Comparison of ENCODE assay signal across 30 mouse cellular contexts in genomic region chr5:107706262-107706661, GRCm38 (mm10). TPM values are rescaled to one million over a fixed set of nuclear protein-coding genes. Genes with fewer than 3 reads are reported as not detected.
A peak's percentile ranks its signal among the peaks of the same experiment; 100 is the strongest.
DNase-seq lines count a peak whose midpoint lies in the region; ATAC-seq and TF ChIP-seq lines count a peak whose summit lies in the region.
"Had no signal": no experiment of that assay in that cellular context is flagged by ENCODE, and none has a peak within 500 bp of the region (broad histone marks: within the 10 kb centered on the region; RNA-seq: fewer than 3 reads in every experiment).

No protein-coding gene starts in this region.

- no peak for TF ChIP-seq EP300 in lung, postnatal 0 days (IDR thresholded peaks at IDR 0.05)

- H3K9me3 ChIP-seq in intestine, postnatal 0 days (ENCODE audit: control insufficient read depth), result no peaks in the 10 kb centered on the region
- no peaks in the 10 kb centered on the region for H3K9me3 ChIP-seq in intestine, embryonic 15.5 days
- H3K9me3 ChIP-seq in lung, postnatal 0 days (ENCODE audit: low read length), result no peaks in the 10 kb centered on the region
- H3K9me3 ChIP-seq: embryonic facial prominence, embryonic 10.5 days; embryonic facial prominence, embryonic 13.5 days; forebrain, embryonic 12.5 days; forebrain, embryonic 15.5 days; heart, embryonic 15.5 days had no signal

- H3K4me3 ChIP-seq in intestine, postnatal 0 days (ENCODE audit: low read depth, low read length), result no peak overlapping the region
- H3K4me3 ChIP-seq in intestine, embryonic 15.5 days (replicated peaks), result no peak overlapping the region
- H3K4me3 ChIP-seq in lung, postnatal 0 days (ENCODE audit: low read depth, low read length), result no peak overlapping the region
- H3K4me3 ChIP-seq in lung, adult 2 months (replicated peaks; ENCODE audit: extremely low read depth, low read depth, low read length), result no peak overlapping the region
- H3K4me3 ChIP-seq: embryonic facial prominence, embryonic 10.5 days; embryonic facial prominence, embryonic 13.5 days; erythroblast, embryonic 14.5 days; forebrain, embryonic 12.5 days; forebrain, embryonic 15.5 days; heart, embryonic 12.5 days; heart, embryonic 15.5 days had no signal

- H3K4me2 ChIP-seq in intestine, postnatal 0 days (replicated peaks; ENCODE audit: low read depth), result no peak overlapping the region
- no peak overlapping the region for H3K4me2 ChIP-seq in intestine, embryonic 15.5 days (replicated peaks)
- no peak overlapping the region for H3K4me2 ChIP-seq in lung, postnatal 0 days (replicated peaks; ENCODE audit: low read depth, low read length)
- H3K4me2 ChIP-seq: embryonic facial prominence, embryonic 13.5 days; forebrain, embryonic 12.5 days; forebrain, embryonic 15.5 days; heart, embryonic 12.5 days; heart, embryonic 15.5 days; hindbrain, embryonic 14.5 days had no signal

- no peak for TF ChIP-seq CTCF in intestine, postnatal 0 days (IDR thresholded peaks at IDR 0.05; ENCODE audit: low read depth)
- TF ChIP-seq CTCF in lung, postnatal 0 days (IDR thresholded peaks at IDR 0.05), result no peak
- TF ChIP-seq CTCF in lung, adult 2 months (IDR thresholded peaks at IDR 0.05; ENCODE audit: insufficient read depth, low read length), result no peak

- H3K9ac ChIP-seq in intestine, postnatal 0 days (ENCODE audit: low read depth, low read length), result no peak overlapping the region
- H3K9ac ChIP-seq in intestine, embryonic 15.5 days, result no peak overlapping the region
- no peak overlapping the region for H3K9ac ChIP-seq in lung, postnatal 0 days (replicated peaks; ENCODE audit: low read depth)
- H3K9ac ChIP-seq: embryonic facial prominence, embryonic 13.5 days; forebrain, embryonic 12.5 days; forebrain, embryonic 15.5 days; heart, embryonic 12.5 days; heart, embryonic 15.5 days; hindbrain, embryonic 14.5 days had no signal

- no peak for TF ChIP-seq POLR2A in lung, adult 2 months (IDR thresholded peaks at IDR 0.05; ENCODE audit: borderline replicate concordance, extremely low read depth, low read depth, low read length)

- no peaks in the 10 kb centered on the region for H3K36me3 ChIP-seq in intestine, postnatal 0 days (ENCODE audit: control insufficient read depth, insufficient read depth)
- no peaks in the 10 kb centered on the region for H3K36me3 ChIP-seq in intestine, embryonic 15.5 days
- H3K36me3 ChIP-seq in lung, postnatal 0 days (ENCODE audit: insufficient read depth, low read length), result no peaks in the 10 kb centered on the region
- H3K36me3 ChIP-seq: embryonic facial prominence, embryonic 10.5 days; embryonic facial prominence, embryonic 13.5 days; forebrain, embryonic 12.5 days; forebrain, embryonic 15.5 days; heart, embryonic 12.5 days; heart, embryonic 15.5 days had no signal

- 54% methylated on average over 1 of the region's 1 CpGs for WGBS in intestine, postnatal 0 days
- 64% methylated on average over 1 of the region's 1 CpGs for WGBS in intestine, embryonic 15.5 days
- 65% methylated on average over 1 of the region's 1 CpGs for WGBS in lung, postnatal 0 days
- WGBS in lung, adult 2 months, result 75% methylated on average over 1 of the region's 1 CpGs

- ATAC-seq in intestine, postnatal 0 days, result peak; percentile 47; the same call in 1 of the 2 replicates
- ATAC-seq in intestine, embryonic 15.5 days, result no peak; the same call in 1 of the 2 replicates
- peak; percentile 39 for ATAC-seq in lung, postnatal 0 days
- ATAC-seq in megakaryocyte, adult 5-6 weeks (ENCODE audit: poor library complexity, severe bottlenecking), result peak; percentile 46
- ATAC-seq: CD4-positive, CD25-positive, alpha-beta regulatory T cell, adult 4 months; forebrain, embryonic 15.5 days; hindbrain, postnatal 0 days had no signal

- DNase-seq in lung, postnatal 0 days (ENCODE audit: low spot score), result peak; percentile 13
- no peak for DNase-seq in lung, adult 2 months
- DNase-seq in frontal cortex, postnatal 36 days (ENCODE audit: low spot score in 2 of 2), result no peak
- DNase-seq: adrenal gland, postnatal 14 days; cerebellum, adult 11 months; cerebellum, adult 2 months; cerebellum, adult 9-11 months; cerebellum, postnatal 25 days; embryo, embryonic 11 days; gastrocnemius, postnatal 10 days; gastrocnemius, postnatal 36 days; heart, adult 18-20 months; heart, postnatal 14 days; heart, postnatal 4 days had no signal

- H3K4me1 ChIP-seq in intestine, postnatal 0 days (replicated peaks; ENCODE audit: control insufficient read depth, insufficient read depth, low read length), result no peaks in the 10 kb centered on the region
- no peaks in the 10 kb centered on the region; the same call in 1 of the 2 replicates for H3K4me1 ChIP-seq in intestine, embryonic 15.5 days (replicated peaks)
- H3K4me1 ChIP-seq in lung, postnatal 0 days (ENCODE audit: insufficient read depth, low read depth, low read length), result no peaks in the 10 kb centered on the region
- H3K4me1 ChIP-seq in lung, adult 2 months (ENCODE audit: control insufficient read depth, insufficient read depth, low read length), result no peaks in the 10 kb centered on the region
- H3K4me1 ChIP-seq: embryonic facial prominence, embryonic 10.5 days; embryonic facial prominence, embryonic 13.5 days; forebrain, embryonic 12.5 days; forebrain, embryonic 15.5 days; heart, embryonic 12.5 days; heart, embryonic 15.5 days had no signal

- H3K27ac ChIP-seq in intestine, postnatal 0 days (ENCODE audit: low read depth, low read length), result no peak overlapping the region
- H3K27ac ChIP-seq in intestine, embryonic 15.5 days, result no peak overlapping the region
- no peak overlapping the region for H3K27ac ChIP-seq in lung, postnatal 0 days (ENCODE audit: low read length)
- H3K27ac ChIP-seq: embryonic facial prominence, embryonic 10.5 days; embryonic facial prominence, embryonic 13.5 days; forebrain, embryonic 12.5 days; forebrain, embryonic 15.5 days; heart, embryonic 15.5 days; hindbrain, embryonic 14.5 days; hindbrain, postnatal 0 days had no signal

- 0 out of 2 replicates have a peak, but pooled peaks cover 2% of the 10 kb centered on the region for H3K27me3 ChIP-seq in intestine, postnatal 0 days (replicated peaks; ENCODE audit: control insufficient read depth, insufficient read depth, low read length)
- H3K27me3 ChIP-seq in intestine, embryonic 15.5 days (replicated peaks), result no peaks in the 10 kb centered on the region
- H3K27me3 ChIP-seq in lung, postnatal 0 days (replicated peaks; ENCODE audit: insufficient read depth, low read length), result 0 out of 2 replicates have a peak, but pooled peaks cover 5% of the 10 kb centered on the region
- H3K27me3 ChIP-seq: forebrain, embryonic 12.5 days; forebrain, embryonic 15.5 days had no signal

RNA-seq across cellular contexts. Expression of gene Gfi1, which starts 19.6 kb away (rescaled TPM):
- 0.37 and 0.38 TPM in 2 replicates for polyA plus RNA-seq in intestine, postnatal 0 days (2015; fragmentation: Nextera tagmentation; extraction: Ambion mirVana)
- 1.2 and 2.2 TPM in 2 replicates for polyA plus RNA-seq in intestine, embryonic 15.5 days (2015; fragmentation: Nextera tagmentation; extraction: Ambion mirVana)
- 0.08 TPM in 2 replicates for polyA plus RNA-seq in lung, postnatal 0 days (2015; fragmentation: Nextera tagmentation; extraction: Ambion mirVana)
- 0.73 and 2.0 TPM in 2 replicates for polyA plus RNA-seq in lung, adult 2 months (2012; rRNA removed)
- 1.0 and 3.6 TPM in 2 replicates for total RNA-seq in megakaryocyte, adult 5-6 weeks (2015)
- 2.2 and 3.7 TPM in 2 replicates for total RNA-seq in megakaryocyte, adult 5-6 weeks (2017)
- total RNA-seq: gastrocnemius, adult 18-20 months; MEL had no signal
- polyA plus RNA-seq: cerebellum, adult 2 months; cortical plate, adult 2 months; embryonic facial prominence, embryonic 10.5 days; embryonic facial prominence, embryonic 13.5 days; forebrain, embryonic 12.5 days; forebrain, embryonic 15.5 days; hindbrain, embryonic 14.5 days had no signal
